Mouse (Mus musculus) embryonic fibroblast, embryonic 13.5 days (primary cell): ENCODE measurements around the gene Ccl6. TPM values are rescaled to one million over a fixed set of nuclear protein-coding genes. Genes with fewer than 3 reads are reported as not detected.

Experiments
- H3K27ac ChIP-seq: 2 replicates; pipeline ENCODE4 v1.5.1; 2012; ENCODE audit warnings: low read length, control low read depth, inconsistent platforms; ENCODE audit not compliant: insufficient read depth
- H3K4me1 ChIP-seq: 2 replicates; pipeline ENCODE4 v1.6.1; 2011; ENCODE audit warnings: low read length; ENCODE audit not compliant: control insufficient read depth, insufficient read depth
- H3K4me3 ChIP-seq: 2 replicates; pipeline ENCODE4 v1.5.1; 2011; ENCODE audit warnings: mild to moderate bottlenecking, control low read depth, low read length; ENCODE audit not compliant: insufficient read depth
- CTCF ChIP-seq: IDR thresholded peaks from 2 replicates; pipeline ENCODE4 v1.5.1; 2011; ENCODE audit warnings: mild to moderate bottlenecking, control low read depth, low read length, moderate library complexity, borderline replicate concordance; ENCODE audit not compliant: insufficient read depth
- POLR2A ChIP-seq: IDR thresholded peaks from 2 replicates; pipeline ENCODE4 v1.6.1; 2011; ENCODE audit warnings: low read depth, mild to moderate bottlenecking, control low read depth, low read length, moderate library complexity
- polyA plus RNA-seq: library from polyadenylated mRNA; stranded (reverse); fragments of >200 nt; gene quantifications from 2 replicates; pipeline ENCODE4 v1.2.4, GENCODE M21; 2011; ENCODE audit warnings: low read depth; ENCODE audit not compliant: missing spikeins, insufficient read length

Gene Ccl6
- polyA plus RNA-seq, 1 experiment: 0.91 TPM

DNA sequence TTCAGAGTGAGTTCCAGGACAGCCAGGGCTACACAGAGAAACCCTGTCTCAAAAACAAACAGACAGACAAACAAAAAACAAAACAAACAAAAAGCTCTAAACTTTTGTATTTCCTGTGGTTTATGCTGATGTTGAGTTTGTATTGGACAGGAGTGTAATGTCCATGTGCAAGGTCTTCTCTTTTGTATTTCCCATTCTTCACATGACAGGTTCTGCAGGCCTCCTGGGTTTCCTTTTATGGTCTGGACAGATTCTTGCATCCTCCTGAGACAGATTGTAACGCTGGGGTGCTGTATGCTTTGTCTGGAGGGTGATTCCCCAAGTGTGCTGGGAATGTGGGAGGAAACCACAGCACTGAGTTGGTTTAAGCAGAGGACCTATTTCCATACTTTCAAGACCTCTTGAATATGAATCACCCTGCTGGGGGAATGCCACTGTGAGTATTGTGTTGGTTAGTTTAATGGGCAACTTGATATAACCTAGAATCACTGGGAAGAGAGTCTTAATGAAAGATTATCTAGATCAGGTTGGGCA is 12.1 kb downstream of the Ccl6 start:
- H3K4me3 ChIP-seq: no peak overlapping the region
- H3K27ac ChIP-seq: peak overlapping the region; percentile 69; the same call in 1 of the 2 replicates
- peaks cover 20% of the 10 kb centered on the region for H3K4me1 ChIP-seq
- TF ChIP-seq POLR2A: no peak
- no peak for TF ChIP-seq CTCF

DNA sequence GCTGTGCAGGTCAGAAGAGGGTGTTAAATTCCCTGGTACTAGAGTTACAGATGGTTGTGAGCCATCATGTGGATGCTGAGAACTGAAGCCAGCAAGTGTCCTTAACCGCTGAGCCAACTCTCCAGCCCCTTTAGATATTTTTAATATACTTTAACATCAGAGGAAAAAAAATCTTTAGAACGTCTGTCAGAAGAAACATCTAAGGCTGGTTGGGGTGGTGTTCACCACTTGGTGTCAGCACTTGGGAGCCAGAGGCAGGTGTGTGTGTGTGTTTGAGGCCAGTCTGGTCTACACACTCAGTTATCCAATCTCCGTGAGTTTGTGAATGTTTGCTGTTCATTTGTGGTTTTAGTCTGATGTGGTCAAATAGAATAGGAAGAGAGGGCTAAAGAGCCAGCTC is 13.9 kb downstream of the Ccl6 start:
- Histone ChIP-seq H3K27ac (no peak overlapping the region), H3K4me3 (no peak overlapping the region), H3K4me1 (peaks cover 19% of the 10 kb centered on the region)
- no peak for TF ChIP-seq CTCF
- no peak for TF ChIP-seq POLR2A

DNA sequence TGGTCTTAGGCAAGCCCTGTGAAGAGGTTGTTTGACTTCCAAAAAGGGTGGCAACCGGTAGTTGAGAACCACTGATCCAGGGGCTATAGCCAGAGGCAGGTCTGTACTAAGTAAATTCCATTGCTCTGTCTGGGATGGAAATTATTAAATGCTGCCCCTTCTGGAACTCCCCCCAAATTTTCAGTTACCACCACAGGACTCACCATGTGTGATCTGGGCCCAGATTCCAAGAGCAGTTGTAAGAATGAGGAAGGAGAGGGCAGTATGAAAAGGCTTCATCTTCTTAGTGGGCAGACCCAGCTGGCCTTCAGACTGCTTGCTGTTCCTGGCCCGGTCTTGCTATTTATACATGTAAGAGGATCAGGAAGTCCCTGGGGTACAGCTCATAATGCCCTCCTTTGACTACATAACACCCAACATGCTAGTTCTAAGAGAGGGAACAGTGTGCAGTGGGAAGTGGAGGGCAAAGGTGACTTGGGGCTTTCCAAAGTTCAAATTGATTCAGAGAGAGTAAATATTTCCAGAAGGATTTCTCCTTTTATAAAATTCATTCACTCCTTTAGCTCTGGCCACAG is 14.6 kb downstream of the Ccl6 start, which contains the start of gene Ccl9:
Gene Ccl9 (minus strand): TSS at position 451 of the 575 bp plus-strand sequence.
- peaks cover 16% of the 10 kb centered on the region; the same call in 1 of the 2 replicates for H3K4me1 ChIP-seq
- TF ChIP-seq CTCF: no peak
- TF ChIP-seq POLR2A: no peak
- peak within 1 kb of the TSS; percentile 92 for H3K27ac ChIP-seq
- no peak within 1 kb of the TSS for H3K4me3 ChIP-seq

DNA sequence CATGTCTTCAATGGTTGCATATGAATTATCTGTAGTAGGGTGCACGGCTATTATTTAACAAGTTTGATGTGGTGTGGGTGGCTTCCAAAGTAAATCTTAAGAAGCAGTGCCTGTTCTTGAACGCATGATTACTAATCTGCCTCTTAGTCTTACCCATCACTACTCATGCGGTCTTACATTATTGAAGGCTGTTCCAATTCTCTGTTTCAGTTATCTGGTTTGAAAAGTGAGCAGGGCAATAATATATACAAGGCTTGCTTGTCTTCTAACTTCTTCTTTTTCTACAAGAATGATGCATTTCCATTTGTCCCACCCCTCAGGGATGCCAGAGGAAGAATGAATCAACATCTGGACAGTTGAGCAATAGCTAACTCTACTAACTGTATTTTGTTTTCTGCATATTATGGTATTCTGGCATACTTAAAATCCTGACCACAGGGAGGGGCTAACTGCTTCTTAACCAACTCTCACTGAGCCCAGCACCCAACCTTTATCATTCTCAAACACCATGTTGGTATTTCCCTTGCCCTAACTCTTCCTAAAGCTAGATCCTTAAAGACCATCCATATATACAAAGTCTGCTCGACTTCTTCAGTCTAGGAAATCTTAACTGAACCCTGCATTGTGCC is 15.8 kb downstream of the Ccl6 start:
- Histone ChIP-seq H3K4me1 (peaks cover 10% of the 10 kb centered on the region), H3K27ac (peak overlapping the region; percentile 92), H3K4me3 (no peak overlapping the region)
- TF ChIP-seq CTCF: no peak
- no peak for TF ChIP-seq POLR2A

DNA sequence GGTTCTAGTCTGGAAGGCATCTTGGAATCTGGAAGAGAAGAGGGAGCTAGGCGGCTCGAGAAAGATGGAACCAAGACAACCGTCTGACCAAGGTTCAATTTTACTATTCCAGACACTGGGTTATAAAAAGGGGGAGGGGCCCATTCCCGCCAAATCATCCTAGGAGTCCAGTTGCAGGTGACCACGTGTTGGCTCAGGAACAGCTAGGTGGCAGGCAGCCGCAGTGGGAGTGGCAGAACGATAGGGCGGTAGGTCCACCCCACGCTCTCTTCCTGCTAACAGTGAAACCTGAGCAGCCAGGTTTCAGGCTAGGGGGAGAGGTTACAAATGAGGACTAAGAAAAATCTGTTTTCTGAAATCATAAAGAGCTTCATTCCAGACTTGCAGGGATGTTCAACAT is 20.1 kb downstream of the Ccl6 start:
- H3K27ac ChIP-seq: no peak overlapping the region
- no peak overlapping the region for H3K4me3 ChIP-seq
- no peaks in the 10 kb centered on the region; the same call in 1 of the 2 replicates for H3K4me1 ChIP-seq
- TF ChIP-seq POLR2A (no peak), CTCF (no peak)

DNA sequence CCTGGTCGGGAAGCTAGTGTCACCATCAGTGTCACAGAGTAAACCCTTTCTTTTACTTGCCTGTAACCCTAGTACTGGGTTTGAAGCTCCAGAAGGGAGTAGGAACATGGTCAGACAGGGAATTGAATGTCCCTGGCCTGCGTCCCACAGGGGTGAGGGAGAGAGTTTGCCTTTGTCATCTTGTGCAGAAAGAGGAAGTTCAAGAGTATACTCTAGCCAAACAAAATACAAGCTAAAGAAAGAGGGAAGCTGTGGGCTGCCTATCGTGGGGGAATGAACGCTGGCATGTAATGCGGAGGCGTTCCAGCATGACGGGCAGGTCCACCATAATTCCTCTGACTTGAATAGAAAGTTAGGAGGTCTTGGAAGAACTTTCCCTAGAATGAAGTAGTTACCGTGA is 20.7 kb downstream of the Ccl6 start:
- Histone ChIP-seq H3K27ac (no peak overlapping the region), H3K4me3 (no peak overlapping the region), H3K4me1 (no peaks in the 10 kb centered on the region; the same call in 1 of the 2 replicates)
- TF ChIP-seq POLR2A: no peak
- TF ChIP-seq CTCF: no peak

DNA sequence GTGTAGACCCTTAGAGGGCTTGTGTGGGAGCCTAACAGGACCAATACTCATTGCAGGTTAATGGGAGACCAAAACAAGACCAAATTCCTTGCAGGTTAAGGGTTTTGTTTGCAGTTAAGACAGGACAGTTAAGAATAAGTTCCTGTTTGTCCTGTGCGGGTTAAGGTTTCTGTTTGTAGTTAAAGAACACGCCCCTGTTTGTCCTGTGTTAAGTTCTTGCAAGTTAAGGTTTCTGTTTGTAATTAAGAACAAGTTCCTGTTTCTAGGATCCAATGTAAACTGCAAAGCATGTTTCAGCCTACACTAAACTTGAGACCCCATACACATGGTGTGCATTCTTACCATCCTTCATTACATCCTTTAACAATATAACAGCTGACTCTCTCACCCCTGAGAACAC is 22.7 kb downstream of the Ccl6 start:
- Histone ChIP-seq H3K4me3 (no peak overlapping the region), H3K4me1 (no peaks in the 10 kb centered on the region; the same call in 1 of the 2 replicates), H3K27ac (no peak overlapping the region)
- TF ChIP-seq POLR2A (no peak), CTCF (no peak)

DNA sequence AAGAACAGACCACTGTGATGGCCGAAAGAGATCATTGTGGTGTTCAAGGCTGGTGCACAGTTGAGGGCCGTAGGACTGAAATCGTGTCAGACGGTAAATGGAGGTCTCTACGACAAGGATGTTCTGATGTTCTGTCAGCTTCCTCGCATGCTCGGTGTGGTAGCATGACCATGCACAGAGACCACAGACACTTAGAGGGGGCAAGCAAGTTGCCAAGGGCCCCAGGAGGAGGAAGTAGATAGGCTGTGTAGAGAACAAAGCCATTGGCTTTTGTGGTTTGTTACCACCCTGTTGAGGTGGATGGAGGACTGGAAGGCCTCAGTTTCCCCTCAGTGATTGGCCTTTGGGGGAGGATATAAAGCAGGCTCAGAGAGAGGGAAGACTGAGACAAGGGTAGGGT is 23.6 kb downstream of the Ccl6 start:
- H3K27ac ChIP-seq: no peak overlapping the region
- no peak for TF ChIP-seq CTCF
- no peak for TF ChIP-seq POLR2A
- no peak overlapping the region for H3K4me3 ChIP-seq
- no peaks in the 10 kb centered on the region; the same call in 1 of the 2 replicates for H3K4me1 ChIP-seq

DNA sequence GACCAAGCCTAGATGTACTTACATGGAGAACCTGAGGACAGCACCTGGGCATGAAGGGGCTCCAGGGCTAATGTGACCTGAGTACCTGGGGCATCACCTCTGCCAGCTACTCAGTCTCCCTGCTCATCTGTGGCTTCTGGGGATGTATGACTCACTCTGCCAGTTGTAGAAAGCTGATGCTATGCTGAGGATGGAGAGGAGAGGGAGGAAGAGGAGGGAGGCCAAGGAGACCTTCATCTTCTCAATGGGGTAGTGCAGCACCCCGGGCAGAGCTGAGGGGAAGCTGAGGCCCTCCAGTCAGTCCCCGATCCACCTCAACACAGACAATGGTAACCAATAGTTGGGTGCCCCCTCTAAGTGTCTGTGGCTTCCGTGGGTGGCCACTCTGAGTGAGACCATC is 24.1 kb downstream of the Ccl6 start:
- no peak overlapping the region for H3K4me3 ChIP-seq
- TF ChIP-seq CTCF (no peak), POLR2A (no peak)
- H3K4me1 ChIP-seq: no peaks in the 10 kb centered on the region; the same call in 1 of the 2 replicates
- H3K27ac ChIP-seq: no peak overlapping the region

DNA sequence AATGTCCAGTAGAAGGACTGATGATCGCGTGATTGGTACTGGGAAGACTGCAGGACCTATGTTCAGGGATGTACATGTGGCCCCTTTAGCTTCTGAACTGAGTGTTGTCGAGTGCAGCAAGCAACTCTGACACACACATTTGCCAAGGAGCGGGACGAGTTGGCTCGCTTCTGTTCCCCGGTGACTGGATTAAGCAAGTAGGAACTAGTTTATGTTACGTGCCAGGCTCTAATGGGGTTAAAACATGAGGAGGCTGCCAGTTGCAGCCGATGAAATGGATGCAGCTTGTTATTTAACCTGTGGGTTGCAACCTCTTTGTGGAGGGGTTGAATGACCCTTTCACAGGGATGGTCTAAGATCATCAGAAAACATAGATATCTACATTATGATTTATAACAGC is 24.8 kb downstream of the Ccl6 start:
- no peak for TF ChIP-seq CTCF
- TF ChIP-seq POLR2A: no peak
- Histone ChIP-seq H3K4me3 (no peak overlapping the region), H3K27ac (no peak overlapping the region), H3K4me1 (no peaks in the 10 kb centered on the region; the same call in 1 of the 2 replicates)
